Mouse (Mus musculus) liver, embryonic 14.5 days (tissue): ENCODE data around the gene Anxa11.

Experiments used
- CTCF ChIP-seq: IDR thresholded peaks from 2 replicates; pipeline ENCODE4 v1.5.1; 2016; ENCODE audit warnings: antibody characterized with exemption, low read depth, control low read depth
- EP300 ChIP-seq: IDR thresholded peaks from 2 replicates; pipeline ENCODE4 v1.6.1; 2016; ENCODE audit warnings: antibody characterized with exemption, low read depth

- TF ChIP-seq EP300 (no peak), CTCF (no peak)
These were observed 36.1 kb upstream of the Anxa11 start for GRCm38 (mm10) chr14:25805871-25806270.
